Mouse (Mus musculus) kidney, postnatal 25 days (tissue): ENCODE measurements around the gene Hnrnpa2b1.

ENCODE experiments used
- DNase-seq, 2 experiments: peaks; one replicate each; pipeline ENCODE4 v3.0.0; 2021; ENCODE audit warnings: mixed read lengths in 2 of 2

Hnrnpa2b1 gene

DNA sequence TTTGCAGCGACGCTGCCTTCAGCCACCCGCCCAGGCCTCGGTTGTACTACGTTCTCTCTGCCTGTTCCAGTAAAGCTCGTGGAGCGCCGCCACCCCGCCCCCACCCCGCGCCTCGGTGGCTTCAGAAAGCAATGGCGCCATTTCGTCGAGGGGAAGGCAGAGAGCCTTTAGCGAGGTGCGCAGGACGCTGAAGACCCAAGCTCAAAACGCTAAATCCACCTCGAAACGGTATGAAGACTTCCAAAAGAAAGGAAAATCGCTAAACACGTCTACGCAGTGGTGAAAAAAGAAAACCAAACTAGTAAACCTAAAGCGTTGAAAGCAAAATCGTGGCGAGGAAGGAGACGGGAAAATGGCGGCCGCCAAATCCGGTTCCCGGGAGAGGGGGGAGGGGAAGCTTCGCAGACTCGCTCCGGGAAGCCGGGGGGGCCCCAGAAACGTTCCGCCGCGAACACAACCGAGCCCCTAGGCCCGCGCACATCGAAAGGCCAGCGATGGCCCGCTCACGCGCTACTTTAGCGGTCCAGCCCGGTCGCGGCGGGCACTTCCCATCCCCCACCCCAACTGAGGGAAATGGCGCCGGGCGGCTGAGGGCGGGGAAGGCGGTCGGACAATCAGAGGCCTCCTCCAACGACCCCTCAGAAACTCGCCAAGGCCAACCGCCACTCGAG, 668 bp downstream of the Hnrnpa2b1 start:
- DNase-seq, result peak; percentile 83 to 85

DNA sequence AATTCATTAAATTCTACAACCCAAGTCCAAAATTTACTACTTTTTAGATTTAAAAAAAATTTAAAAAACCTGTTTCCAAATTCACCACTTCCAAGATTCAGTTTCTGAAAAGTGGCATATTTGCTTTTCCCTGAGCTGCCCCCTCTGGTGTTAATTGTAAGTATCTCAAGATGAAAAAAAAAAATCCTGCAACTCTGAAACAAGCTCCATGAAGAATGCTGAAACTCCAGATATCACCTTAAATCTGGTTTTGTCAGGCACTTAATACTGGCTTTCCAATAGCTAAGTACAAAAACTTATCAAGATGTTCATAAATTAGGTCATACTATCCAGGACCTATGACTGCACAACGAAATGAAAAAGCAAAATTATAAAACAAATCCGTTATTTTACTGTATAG, 2.0 kb downstream of the Hnrnpa2b1 start:
- no peak for DNase-seq

DNA sequence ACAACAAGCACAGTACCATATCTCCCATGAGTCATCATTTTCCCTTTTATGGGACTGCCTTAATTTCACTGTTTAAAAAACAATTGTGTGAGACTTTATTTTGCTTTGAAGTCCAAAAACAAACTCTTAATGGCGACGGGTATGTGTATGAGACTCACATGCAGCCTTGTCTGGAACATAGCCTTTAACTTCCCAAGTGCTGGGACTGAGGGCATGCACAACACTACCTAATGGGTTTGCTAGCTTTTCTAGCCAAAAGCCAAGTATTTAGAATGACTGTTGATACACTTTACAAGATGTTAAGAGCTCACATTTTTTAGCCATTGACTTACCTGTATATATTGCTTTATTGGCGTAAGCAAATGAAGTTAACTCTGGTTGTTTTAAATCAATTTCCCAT, 9.3 kb downstream of the Hnrnpa2b1 start:
- DNase-seq, result no peak

DNA sequence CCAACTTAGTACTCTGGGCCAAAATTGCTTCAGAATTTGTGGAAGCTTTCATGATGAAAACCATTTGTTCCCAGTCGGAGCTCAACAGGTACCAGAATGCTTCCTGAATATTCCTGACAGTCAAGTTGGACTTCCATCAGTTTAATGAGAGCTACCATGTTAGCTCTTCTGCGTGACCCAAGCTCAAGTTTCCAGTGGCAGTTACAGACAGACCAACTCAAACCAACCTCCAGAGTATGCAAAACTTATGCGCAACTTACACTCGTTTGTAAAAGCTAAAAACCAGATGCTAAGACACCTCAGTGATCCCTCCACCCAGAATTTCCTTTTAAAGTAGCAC, 9.7 kb downstream of the Hnrnpa2b1 start:
- DNase-seq, result no peak

DNA sequence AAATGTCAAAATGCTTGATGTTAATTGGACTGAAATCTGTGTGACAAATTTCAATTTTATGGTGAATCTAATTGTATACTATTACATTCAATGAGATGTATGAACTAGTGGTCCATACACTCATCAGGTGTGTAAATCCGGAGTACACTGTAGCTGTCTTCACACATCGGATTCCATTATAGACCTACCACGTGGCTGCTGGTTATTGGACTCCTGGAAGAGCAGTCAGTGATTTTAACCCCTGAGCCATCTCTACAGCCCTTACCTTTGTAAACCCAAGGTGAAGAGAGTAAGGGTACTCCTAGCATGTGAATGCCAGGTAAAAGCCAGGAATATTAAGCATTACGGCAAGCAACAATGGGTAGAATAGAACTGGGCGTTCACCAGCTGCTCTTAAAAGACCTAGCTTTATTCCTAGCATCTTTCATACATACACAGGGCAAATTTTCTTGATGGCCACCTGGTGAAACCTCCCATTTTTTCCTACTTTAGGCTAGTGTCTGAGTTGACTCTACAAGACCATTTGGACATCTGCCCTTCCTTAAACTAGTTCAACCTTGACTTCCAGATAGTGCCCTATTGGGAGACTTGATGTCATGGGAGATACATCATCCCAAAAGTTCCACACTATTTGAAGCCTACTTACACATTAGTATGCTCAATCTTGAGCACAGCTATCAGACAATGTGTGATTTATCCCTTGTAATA, 10.2 kb downstream of the Hnrnpa2b1 start:
- no peak for DNase-seq

DNA sequence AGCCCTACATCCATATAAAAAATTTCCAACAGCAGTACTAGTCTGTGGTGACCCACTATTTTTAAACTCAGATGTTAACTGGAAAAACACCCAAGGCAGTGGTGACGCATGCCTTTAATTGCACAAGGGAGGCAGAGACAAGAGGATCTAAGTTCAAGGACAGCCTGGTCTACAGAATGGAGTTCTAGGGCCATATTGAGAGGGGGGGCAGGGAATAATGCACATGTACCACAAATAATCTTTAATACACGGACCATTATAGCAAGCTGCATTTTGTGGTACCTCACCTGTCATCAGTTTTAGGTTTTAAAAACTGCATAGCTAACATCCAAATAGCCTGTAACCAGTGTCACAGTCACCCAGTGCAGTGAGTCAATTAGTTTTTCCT, 10.8 kb downstream of the Hnrnpa2b1 start:
- no peak for DNase-seq

DNA sequence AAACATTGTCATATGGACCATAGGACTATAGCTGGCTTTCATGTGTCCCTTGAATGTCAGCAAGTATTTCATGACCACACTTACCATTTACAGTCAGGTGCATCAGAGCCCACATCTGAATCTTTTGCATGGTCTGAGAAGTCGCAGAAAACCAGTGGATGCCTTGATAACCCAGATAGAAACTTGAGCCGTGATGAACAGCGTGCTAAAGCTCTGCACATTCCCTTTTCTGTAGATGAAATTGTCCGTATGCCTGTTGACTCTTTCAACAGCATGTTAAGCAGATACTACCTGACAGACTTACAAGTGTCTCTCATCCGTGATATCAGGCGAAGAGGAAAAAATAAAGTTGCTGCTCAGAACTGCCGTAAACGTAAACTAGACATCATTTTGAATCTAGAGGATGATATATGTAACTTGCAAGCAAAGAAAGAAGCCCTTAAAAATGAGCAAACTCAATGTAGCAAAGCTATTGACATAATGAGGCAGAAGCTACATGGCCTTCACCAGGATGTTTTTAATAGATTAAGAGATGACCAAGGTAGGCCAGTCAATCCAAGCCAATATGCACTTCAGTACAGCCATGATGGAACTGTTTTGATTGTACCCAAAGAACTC, 11.8 kb downstream of the Hnrnpa2b1 start:
- DNase-seq, result no peak

DNA sequence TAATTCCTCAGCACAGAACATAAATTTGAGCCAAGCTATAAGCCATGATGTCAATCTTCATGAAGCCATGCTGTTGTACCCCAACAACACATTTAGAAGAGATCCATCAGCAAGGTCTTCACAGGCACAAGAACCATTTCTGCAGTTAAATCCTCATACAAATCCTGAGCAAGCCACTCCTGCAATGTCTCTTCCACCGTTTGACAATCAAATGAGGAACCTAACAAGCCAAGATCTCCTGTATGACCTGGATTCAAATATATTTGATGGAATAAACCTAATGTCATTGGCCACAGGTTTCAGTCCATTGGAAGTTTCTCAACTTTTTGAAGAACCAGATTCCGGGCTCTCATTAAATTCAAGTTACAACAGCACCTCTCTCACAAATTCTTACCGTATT, 12.4 kb downstream of the Hnrnpa2b1 start:
- DNase-seq, result no peak

DNA sequence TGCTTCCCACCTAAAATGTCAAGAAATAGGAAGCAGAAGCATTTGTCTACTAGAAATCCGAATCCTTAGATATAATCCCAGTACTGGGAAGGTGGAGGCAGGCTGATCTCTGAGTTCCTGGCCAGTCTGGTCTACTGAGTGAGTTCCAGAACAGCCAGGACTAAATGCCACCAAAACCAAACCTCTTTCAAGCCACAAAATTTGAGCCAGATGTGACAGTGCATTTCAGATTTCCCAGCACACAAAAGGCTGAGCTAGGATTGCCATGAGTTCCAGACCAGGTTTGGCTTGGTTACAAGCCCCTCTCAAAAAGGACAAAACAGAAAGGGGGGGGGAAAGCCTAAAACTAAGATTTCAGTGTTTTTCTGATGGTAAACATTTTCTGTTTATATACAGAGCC, 13.5 kb downstream of the Hnrnpa2b1 start:
- DNase-seq, result no peak

DNA sequence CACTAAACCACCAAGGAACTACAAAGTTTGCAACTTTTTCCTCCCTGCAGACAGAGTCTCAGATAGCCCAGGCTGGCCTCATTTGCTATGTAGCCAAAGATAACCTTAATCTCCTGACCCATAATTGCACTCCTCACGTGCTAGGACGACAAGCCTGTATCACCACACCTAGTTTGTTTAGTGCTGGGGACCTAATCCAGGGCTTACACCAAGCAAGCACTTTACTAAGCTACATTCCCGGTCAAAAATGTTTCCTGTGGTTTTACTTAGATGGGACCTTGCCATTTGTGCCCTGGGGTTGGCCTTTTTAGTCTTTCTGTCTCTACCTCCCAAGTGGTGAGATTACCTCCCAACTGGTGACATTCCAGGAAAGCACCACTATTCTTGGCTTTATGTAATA, 14.7 kb downstream of the Hnrnpa2b1 start:
- no peak for DNase-seq

DNA sequence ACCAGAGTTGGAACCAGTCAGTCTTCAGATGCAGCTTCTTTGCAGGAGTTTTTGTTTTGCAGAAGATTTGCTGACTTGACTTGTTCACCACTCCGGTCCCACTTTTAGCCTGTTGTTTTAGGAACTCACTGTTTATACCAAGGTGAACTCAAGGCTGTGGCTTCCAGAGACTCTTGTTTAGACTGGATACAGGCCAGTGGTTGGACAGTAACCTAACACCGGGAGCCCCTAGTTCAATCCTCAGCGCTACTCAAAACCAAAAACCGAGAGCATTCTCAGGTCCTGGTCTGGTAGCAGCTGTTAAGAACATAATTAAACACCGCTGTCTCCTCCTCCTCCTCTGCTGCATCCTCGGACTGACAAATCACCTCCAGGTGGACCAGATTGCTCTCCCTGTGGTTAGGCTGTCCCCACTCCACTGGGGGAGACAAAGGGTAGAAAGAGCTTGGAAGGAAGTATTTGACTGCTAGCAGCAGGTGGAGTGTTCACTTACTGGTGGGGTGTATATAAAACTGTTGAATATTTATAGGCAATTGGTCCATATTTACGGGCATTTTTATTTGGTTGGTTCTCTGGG, 16.7 kb downstream of the Hnrnpa2b1 start:
- no peak for DNase-seq

DNA sequence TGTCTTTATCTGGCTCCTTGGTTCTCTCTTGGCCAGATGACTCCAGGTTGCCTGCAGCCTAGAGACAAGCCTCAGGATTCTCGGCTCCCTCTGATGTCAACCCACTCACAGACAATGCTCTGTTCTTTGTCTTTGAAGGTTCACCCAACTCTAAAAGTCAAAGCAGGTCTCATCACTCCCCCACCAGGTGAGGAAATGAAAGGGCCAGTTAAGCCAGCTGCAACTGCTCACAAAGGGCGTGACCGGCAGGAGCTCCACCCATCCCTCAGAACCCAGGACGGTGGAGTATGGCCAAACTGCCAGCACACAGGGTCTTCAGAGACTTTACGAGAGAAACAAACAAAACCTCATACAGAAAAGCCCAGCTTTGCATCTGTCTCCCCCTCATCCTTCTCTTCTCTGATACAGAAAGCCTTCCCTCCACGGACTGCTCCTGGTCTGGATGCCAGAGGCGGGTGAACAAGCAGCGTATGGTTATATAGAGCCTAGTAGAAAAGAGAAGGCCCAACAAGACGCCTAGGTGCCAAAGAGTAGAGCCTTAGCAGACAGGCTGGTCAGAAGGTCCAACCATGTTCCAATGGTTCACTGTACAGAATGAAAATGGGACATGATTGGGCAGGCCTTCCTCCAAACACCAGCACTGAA, 27.4 kb downstream of the Hnrnpa2b1 start:
- no peak for DNase-seq

DNA sequence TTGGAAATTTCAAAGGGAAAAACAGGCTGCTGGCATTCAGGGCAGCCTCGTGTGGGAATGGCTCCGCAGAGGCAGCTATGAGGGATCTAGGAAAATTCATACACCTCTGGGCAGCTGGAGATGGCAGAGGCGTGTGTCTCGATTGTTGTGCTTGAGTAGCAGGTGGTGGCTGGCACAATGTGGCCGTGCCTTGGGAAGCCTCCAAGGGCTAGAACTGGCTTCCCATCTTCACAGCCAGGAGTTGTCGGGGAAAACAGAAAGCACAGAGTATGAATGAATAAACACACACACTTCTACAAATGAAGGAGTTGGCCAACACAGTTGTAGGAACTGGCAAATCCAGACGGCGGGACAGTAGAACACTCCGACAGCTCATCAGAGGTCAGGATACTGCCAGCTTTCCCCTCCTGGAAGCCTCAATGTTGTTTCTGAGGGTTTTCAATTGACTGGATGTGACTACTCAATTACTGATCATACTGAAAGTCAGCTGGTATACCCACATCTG, 30.8 kb downstream of the Hnrnpa2b1 start:
- no peak for DNase-seq

DNA sequence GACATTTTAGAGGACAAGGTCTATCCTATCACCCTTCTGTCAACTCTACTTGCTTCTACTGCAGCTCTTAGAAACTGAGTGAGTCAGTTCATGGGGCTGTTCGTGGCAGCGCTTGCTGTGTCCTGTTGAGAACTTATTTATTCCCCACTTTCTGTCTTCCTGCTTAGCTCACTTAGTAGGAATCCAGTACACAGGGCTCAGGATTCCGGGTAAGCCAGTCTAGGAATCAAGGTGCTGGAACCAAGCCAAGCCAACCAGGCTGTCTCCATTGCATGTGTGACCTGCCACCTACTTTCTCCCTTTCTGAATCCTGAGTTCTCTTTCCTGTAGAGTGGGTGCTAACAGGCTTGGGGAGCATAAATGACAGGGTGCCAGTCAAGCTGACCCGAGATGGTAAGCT, 32.0 kb downstream of the Hnrnpa2b1 start:
- peak; percentile 51 to 57 for DNase-seq

DNA sequence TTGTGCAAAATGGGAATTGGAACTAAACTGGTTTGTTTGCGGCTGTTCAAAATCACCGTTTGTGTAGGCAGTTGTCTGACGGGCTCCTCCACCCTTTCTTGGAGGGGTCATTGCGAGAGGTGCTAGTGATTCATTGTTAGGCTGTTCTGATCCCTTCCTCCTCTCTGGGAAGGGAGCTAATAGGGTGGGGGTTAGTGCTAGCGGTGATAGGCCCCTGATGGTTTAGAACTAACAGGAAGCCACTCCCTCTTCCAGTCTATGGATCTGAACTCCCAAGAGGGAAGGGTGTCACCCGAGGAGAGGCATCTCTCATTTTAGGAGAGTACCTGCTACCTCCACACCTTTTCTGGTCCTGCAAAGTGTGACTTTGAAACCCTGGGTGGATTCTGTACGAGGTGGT, 35.4 kb downstream of the Hnrnpa2b1 start:
- no peak for DNase-seq

DNA sequence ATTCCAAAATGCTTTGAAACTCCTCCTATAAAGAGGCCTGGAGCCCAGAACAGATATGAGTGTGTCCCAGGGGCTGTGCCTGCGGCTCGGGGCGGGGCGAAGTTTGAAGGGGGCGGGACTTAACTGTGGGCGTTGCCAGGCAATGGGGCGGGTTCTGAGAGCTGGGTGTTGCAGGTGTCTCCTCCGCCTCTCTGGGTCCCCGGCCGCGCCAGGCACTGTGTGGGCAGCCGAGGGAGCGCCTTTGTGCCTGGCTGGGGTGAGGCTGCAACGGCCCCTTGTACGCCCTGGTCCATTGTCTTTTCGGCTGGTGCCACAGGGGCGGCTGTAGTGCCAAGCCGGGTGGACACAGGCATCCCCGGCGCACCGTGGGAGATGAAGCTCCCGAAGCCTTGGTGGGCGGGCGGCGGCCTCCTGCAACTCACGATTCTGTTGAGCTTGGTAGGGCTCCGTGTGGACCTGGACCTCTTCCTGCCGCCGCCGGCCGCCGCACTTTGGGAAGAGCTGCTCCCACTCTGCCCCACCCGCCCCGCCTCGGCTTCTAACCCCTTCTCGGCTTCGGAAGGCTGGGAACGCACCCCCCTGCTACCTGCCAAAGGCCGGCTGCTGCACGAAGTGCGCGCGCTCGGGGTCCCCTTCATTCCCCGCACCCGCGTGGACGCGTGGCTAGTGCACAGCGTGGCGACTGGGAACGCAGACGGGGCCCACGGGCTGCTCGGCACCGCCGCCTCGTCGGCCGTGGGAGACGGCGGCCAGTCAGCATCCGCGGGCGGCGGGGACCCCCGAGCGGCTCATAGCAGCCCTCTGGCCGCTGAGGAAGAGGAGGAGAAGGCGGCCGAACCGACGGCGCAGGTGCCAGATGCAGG, 36.9 kb downstream of the Hnrnpa2b1 start, which contains the start of gene Nfe2l3:
Nfe2l3 (plus strand) TSS at position 136 of the 863 bp plus-strand sequence.
- DNase-seq, result peak; percentile 59 to 63

DNA sequence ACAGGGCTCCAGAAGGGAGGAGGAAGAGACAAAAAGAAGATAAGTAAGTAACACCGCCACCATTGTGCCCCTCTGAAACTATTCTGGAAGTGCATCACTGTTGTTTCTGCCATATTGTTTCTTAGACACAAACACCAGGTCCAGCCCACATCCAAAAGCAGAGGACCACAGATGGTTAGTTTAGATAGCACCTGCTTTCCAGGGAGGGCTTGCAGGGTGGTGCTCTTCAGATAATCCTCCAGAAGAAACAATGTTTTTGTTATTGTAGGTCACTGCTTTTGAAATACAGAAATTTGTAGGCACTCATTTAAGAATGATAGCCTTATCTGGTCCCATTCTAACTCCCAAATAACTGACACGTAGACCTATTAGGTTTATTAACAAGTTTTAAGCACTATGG, 45.2 kb downstream of the Hnrnpa2b1 start:
- no peak for DNase-seq

DNA sequence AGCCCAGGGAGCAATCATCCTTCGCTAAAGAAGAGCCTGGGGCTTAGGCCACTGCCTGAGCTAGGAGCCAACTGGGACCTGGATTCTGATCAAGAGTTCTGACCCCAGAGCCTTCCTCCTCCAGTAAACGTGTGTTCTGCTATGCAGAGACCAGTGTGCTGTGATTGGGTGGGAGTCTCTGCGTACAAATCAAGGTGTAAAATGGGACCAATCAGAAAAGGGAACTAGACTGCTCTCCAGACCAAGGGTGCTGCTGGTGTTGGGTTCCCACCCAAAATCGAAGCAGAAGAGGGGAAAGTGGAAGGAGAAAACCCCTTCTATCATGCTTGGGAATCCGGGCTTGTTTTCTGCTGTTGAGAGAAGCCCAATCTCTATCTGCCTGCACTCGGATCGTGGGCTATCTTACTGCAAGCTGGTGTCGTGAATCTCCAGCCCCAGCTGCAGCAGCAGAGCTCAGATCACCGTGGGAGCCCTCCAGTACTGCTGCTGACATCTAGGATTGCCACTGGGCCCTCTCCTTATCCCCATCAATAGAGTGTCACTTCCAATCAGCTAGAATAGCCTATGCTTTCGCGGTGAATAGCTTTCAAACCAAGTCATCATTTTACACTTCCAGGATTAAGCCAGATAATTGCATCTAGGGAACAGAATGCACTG, 46.1 kb downstream of the Hnrnpa2b1 start:
- no peak for DNase-seq

DNA sequence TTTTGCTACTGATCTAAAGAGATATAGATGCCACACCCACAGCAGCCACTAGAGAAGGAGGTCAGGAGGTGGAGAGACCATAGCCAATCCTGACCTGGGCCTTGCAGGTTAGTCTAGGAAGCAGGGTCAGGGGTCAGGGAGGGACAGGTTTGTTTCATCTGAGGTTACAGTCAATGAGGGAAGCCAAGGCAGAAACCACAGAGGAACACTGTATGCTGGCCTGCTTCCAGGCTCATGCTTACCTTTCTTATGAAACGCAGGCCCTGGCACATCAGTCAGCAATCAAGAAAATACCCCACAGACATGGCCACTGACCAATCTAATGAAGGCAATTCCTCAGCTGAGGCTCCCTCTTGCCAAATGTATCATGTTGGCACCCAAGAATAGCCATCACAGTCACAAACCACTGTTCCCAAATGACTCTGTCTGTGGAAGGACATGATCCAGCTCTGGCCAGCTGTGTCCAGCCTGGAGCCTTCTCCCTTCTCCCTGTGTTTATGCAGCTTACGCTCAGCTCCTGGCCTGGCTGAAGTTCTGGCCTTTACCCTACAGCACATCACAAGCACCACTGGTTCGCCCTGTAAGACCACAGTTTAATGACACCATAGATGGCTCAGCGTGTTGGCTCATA, 52.3 kb downstream of the Hnrnpa2b1 start:
- DNase-seq, result no peak

DNA sequence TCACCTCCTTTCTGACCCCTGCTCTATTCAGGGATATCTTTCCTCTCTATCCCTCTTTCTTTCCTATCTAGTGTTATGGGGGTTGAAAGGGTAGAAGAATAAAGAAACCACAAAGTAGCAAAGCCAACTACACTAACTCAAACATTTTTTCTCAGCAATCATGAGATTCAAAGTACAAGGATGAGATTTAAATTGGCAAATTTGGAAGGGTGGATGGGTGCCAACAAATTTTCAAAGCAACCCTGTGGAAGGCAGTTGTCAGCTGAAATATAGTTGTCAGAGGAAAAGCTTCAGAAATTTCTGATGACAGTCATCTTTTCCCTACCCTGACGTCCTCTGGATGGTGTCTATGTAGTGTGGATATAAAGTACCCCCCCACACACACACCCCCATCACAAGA, 53.3 kb downstream of the Hnrnpa2b1 start:
- DNase-seq, result no peak
